Mouse (Mus musculus): ENCODE measurements around the gene Prok2.

- TF ChIP-seq CTCF (IDR thresholded peaks at IDR 0.05; ENCODE audit: low read depth) (peak; percentile 39), EP300 (IDR thresholded peaks at IDR 0.05; ENCODE audit: low read depth) (no peak)
These were observed 54.4 kb downstream of the Prok2 start for GRCm38 (mm10) chr6:99671768-99672167.
